Mouse (Mus musculus) midbrain, postnatal 0 days (tissue): ENCODE data around the gene Otud7b. TPM values are rescaled to one million over a fixed set of nuclear protein-coding genes. Genes with fewer than 3 reads are reported as not detected.

ENCODE experiments used
- ATAC-seq: fragments of 200-750 bp; cut with Nextera tagmentation; 2 replicates; pipeline ENCODE4 v1.8.0; 2017; ENCODE audit warnings: moderate number of reproducible peaks, mild to moderate bottlenecking, moderate TSS enrichment, moderate library complexity; ENCODE audit not compliant: low FRiP score
- DNase-seq: peaks from one replicate; pipeline ENCODE4 v3.0.0-alpha.2; 2015; ENCODE audit warnings: low spot score
- H3K27ac ChIP-seq: fragments of 300-500 bp; sonication (generic); 2 replicates; pipeline ENCODE4 v1.5.1; 2014; ENCODE audit warnings: low read depth, mild to moderate bottlenecking, low read length, mixed read lengths
- H3K27me3 ChIP-seq: fragments of 300-500 bp; sonication (generic); 2 replicates; pipeline ENCODE4 v1.6.1; 2014; ENCODE audit warnings: low read length, control low read depth, mixed read lengths; ENCODE audit not compliant: insufficient read depth
- H3K36me3 ChIP-seq: fragments of 300-500 bp; sonication (generic); 2 replicates; pipeline ENCODE4 v1.6.1; 2014; ENCODE audit warnings: low read length, control low read depth, mixed read lengths; ENCODE audit not compliant: insufficient read depth
- H3K4me1 ChIP-seq: fragments of 300-500 bp; sonication (generic); 2 replicates; pipeline ENCODE4 v1.6.1; 2014; ENCODE audit warnings: mild to moderate bottlenecking, control low read depth, antibody characterized with exemption, low read length, mixed read lengths; ENCODE audit not compliant: insufficient read depth
- H3K4me2 ChIP-seq: fragments of 300-500 bp; sonication (generic); 2 replicates; pipeline ENCODE4 v1.6.1; 2014; ENCODE audit warnings: low read depth, mild to moderate bottlenecking, low read length, mixed read lengths; ENCODE audit not compliant: poor library complexity, severe bottlenecking
- H3K4me3 ChIP-seq: fragments of 300-500 bp; sonication (generic); 2 replicates; pipeline ENCODE4 v1.5.1; 2014; ENCODE audit warnings: low read depth, mild to moderate bottlenecking, low read length, moderate library complexity
- H3K9ac ChIP-seq: fragments of 300-500 bp; sonication (generic); replicated peaks from 2 replicates; pipeline ENCODE4 v1.6.1; 2014; ENCODE audit warnings: mild to moderate bottlenecking, low read length, moderate library complexity, mixed read lengths; ENCODE audit not compliant: poor library complexity, severe bottlenecking
- H3K9me3 ChIP-seq: fragments of 300-500 bp; sonication (generic); 2 replicates; pipeline ENCODE4 v1.6.1; 2016; ENCODE audit warnings: low read length, control low read depth
- CTCF ChIP-seq: IDR thresholded peaks from 2 replicates; pipeline ENCODE4 v1.5.1; 2016; ENCODE audit warnings: antibody characterized with exemption, mild to moderate bottlenecking
- WGBS: fragments of 180-500 bp; shearing (Covaris S2); extraction: QIAGEN DNeasy Blood & Tissue Kit; methylation state at CpG from one replicate; pipeline ENCODE4 v1.1.7; 2014; 5-methylcytosine and 5-hydroxymethylcytosine counted together
- polyA plus RNA-seq: library from polyadenylated mRNA; unstranded; fragments of >200 nt; fragmentation: Nextera tagmentation; extraction: Ambion mirVana; gene quantifications from 2 replicates; pipeline ENCODE4 v1.2.1, GENCODE M21; 2015
- total RNA-seq: library from RNA; depleted of rRNA; stranded (reverse); fragments of >200 nt; gene quantifications from 2 replicates; pipeline ENCODE4 v1.2.3, GENCODE M21; 2014

The Otud7b gene
- total and polyA plus RNA-seq, 2 experiments from 2014 or later, result 7.5 to 14.3 TPM

DNA sequence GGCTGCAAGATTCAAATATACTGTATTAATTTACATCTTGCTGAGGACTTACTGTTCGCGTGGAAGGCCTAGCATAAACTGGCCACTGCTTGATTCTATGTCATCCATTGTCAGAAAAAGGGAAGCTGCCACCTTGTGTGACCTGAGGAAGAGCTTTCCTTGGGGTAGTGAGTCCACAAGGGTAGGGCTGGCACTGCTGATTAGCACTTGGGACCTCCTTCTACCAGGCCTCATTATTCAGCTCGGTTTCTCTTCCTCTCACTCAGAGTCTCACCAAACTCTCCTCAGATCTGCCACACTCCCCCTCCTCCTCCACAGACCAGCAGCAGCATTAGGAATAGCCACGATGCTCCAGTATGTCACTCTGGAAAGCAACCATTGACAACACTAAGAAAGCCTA is 6.2 kb upstream of the Otud7b start:
- no peaks in the 10 kb centered on the region for H3K4me1 ChIP-seq
- no peak overlapping the region for H3K9ac ChIP-seq
- 74% methylated on average over 4 of the region's 4 CpGs for WGBS
- ATAC-seq, result no peak
- no peaks in the 10 kb centered on the region for H3K9me3 ChIP-seq
- H3K27ac ChIP-seq, result no peak overlapping the region
- H3K4me2 ChIP-seq, result no peak overlapping the region
- H3K27me3 ChIP-seq, result no peaks in the 10 kb centered on the region
- no peak for TF ChIP-seq CTCF
- H3K36me3 ChIP-seq, result no peaks in the 10 kb centered on the region
- no peak overlapping the region for H3K4me3 ChIP-seq
- DNase-seq, result no peak

DNA sequence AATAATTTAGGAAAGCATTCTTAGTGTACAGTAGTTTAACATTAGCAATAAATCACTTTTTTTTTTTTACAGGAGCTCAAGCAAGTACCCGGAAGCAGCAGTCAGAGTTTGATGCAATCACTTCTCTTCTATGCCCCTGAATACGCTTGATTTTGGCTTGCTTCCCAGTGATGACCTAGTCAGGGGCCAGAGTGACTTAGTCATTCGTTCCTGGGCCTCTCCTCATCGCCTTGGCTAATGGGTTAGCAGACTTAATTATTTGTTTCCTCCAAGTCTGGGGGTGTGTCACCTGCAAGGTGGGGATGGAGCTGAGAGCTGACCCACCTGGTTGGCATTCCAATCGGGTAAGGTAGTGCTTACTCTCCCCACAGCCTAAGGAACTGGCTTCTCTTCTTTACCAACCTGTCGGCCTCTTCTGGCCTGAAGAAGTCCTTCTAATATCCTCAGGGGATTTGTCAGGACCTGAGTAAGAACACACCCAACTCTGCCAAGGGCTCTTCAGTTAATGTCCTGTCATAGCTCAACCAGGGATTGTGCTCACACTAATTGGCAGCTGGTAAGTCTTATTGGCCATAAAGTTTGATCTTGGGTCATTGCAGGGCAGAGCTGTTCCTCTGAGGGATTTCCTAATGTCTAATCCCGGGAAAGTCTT is 5.6 kb upstream of the Otud7b start:
- 57% methylated on average over 7 of the region's 7 CpGs for WGBS
- Histone ChIP-seq H3K36me3 (no peaks in the 10 kb centered on the region), H3K9ac (no peak overlapping the region), H3K27me3 (no peaks in the 10 kb centered on the region), H3K4me1 (no peaks in the 10 kb centered on the region), H3K9me3 (no peaks in the 10 kb centered on the region), H3K27ac (no peak overlapping the region), H3K4me2 (no peak overlapping the region), H3K4me3 (no peak overlapping the region)
- TF ChIP-seq CTCF, result no peak
- no peak for ATAC-seq
- peak; percentile 13 for DNase-seq

DNA sequence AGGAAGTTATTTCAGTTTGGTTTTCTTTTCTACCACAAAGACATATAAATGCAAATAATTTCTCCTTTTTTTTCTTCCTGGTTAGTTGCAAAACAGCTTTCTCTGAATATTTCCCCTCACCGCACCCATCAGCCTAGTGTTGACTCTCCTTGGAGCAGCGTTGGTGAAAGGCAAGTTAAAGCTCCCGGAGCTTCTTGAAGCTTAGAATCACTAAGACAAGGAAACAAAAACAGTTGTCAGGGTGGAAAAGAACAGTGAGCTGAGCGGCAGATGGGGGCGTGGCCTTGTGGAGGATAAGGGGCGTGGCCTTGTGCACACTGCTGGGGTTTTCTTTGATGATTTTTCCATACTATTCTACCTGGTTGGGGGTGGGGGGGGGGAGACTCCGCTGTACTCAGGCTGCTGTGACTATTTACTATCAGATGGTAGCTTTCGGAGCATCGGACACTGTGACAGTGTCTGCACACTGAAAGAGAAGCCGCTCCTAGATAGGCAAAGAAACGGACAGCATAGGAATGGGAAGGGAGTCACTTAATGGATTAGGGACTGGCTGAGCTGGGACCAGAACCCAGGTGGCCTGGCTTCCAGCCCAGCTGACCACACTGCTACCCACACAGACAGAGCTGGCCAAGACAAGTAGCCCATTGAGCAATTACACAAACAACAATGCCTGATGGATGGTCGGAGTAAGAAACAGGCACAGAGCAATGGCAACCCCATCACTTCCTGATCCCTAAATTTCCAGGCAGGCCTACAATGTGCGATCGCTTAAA is 2.0 kb upstream of the Otud7b start:
- no peak overlapping the region for H3K9ac ChIP-seq
- DNase-seq, result peak; percentile 36
- H3K9me3 ChIP-seq, result no peaks in the 10 kb centered on the region
- H3K27me3 ChIP-seq, result no peaks in the 10 kb centered on the region
- 0 out of 2 replicates have a peak, but pooled peaks cover 5% of the 10 kb centered on the region for H3K4me1 ChIP-seq
- TF ChIP-seq CTCF, result no peak
- H3K4me2 ChIP-seq, result peak overlapping the region; percentile 47
- 18% methylated on average over 14 of the region's 14 CpGs for WGBS
- H3K4me3 ChIP-seq, result peak overlapping the region; percentile 15; the same call in 1 of the 2 replicates
- no peak overlapping the region for H3K27ac ChIP-seq
- no peaks in the 10 kb centered on the region for H3K36me3 ChIP-seq
- no peak for ATAC-seq

DNA sequence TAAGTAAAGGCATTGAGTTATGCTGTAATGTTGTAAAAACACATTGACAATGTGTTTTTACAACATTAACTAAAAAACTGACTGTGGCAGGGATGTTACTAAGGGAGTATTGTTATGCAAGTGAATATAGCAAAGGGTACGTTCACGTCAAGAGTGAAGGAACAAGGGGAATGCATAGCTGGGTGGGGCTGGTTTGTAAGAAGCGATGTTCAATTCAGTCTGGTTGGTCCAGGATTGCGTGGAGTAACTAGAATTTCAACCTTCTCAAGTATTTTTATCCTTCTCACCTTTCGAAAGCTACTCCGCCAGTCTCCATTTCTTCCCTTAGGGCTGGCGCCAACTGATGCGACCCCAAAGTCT is 446 bp upstream of the Otud7b start:
- H3K4me1 ChIP-seq, result 0 out of 2 replicates have a peak, but pooled peaks cover 5% of the 10 kb centered on the region
- DNase-seq (no peak), ATAC-seq (0 out of 2 replicates have a peak, but pooled peaks have one; percentile 3)
- no peaks in the 10 kb centered on the region for H3K27me3 ChIP-seq
- H3K27ac ChIP-seq, result peak overlapping the region; percentile 49
- no peaks in the 10 kb centered on the region for H3K9me3 ChIP-seq
- H3K4me2 ChIP-seq, result peak overlapping the region; percentile 74
- H3K4me3 ChIP-seq, result peak overlapping the region; percentile 89
- H3K36me3 ChIP-seq, result no peaks in the 10 kb centered on the region
- peak overlapping the region; percentile 90 for H3K9ac ChIP-seq
- no peak for TF ChIP-seq CTCF
- 1% methylated on average over 8 of the region's 8 CpGs for WGBS

DNA sequence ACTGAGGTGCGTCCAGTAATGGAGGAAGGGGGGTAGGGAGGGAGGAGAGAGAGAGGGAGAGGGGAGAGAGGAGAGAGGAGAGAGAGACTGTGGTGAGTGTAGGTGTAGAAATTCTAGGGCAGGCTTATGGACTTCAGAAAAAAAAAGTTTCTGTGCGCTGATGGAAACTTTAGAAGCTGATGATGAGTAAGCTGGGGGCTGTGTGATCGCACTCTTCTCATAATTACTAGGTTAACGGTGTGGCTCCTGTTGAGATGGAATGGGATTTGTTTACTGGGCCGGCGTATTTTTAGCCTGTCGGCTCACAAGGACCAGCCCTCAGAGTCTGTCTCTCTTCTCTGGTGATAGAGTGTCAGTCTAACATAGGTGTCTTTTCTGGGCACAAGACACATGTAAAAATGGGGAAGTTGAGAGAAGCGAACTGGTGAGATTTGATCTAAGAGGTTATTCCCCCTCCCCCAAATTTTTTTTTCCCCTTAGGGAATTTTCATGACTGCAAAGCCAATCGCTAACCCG is 963 bp downstream of the Otud7b start:
- Histone ChIP-seq H3K4me2 (peak overlapping the region; percentile 74), H3K36me3 (no peaks in the 10 kb centered on the region), H3K27me3 (no peaks in the 10 kb centered on the region), H3K27ac (no peak overlapping the region), H3K9ac (peak overlapping the region; percentile 90; the same call in 1 of the 2 replicates), H3K4me3 (peak overlapping the region; percentile 89), H3K9me3 (no peaks in the 10 kb centered on the region), H3K4me1 (0 out of 2 replicates have a peak, but pooled peaks cover 5% of the 10 kb centered on the region)
- 10% methylated on average over 10 of the region's 10 CpGs for WGBS
- no peak for TF ChIP-seq CTCF
- no peak for ATAC-seq
- DNase-seq, result no peak

DNA sequence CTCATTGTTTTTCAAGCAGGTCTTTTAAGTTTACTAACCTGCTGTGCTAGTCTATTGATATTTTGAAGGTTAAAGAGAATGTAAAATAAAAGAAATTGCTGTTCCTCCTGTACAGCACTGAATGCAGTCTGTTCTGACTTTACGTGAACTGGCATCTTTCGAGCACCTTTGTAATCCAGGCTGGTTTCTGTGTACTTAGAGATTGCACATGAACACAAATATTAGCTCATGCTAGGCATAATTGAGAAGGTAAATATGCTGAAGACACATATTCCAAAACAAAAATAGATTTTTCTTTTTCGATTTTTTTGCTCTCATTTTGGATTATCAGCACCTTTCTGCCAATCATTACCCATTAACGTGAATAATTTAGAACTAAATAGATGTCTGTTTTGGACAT is 1.8 kb downstream of the Otud7b start:
- WGBS, result 90% methylated on average over 4 of the region's 4 CpGs
- DNase-seq, result no peak

More for the DNA sequence above, 1.8 kb downstream of the Otud7b start:
- TF ChIP-seq CTCF, result no peak
- Histone ChIP-seq H3K9ac (no peak overlapping the region), H3K4me2 (no peak overlapping the region), H3K4me1 (0 out of 2 replicates have a peak, but pooled peaks cover 5% of the 10 kb centered on the region), H3K27me3 (no peaks in the 10 kb centered on the region), H3K27ac (no peak overlapping the region), H3K4me3 (no peak overlapping the region), H3K36me3 (no peaks in the 10 kb centered on the region), H3K9me3 (no peaks in the 10 kb centered on the region)
- no peak for ATAC-seq
